Mouse (Mus musculus) forebrain, embryonic 14.5 days (tissue): ENCODE measurements around the gene Olig3. TPM values are rescaled to one million over a fixed set of nuclear protein-coding genes. Genes with fewer than 3 reads are reported as not detected.

ENCODE experiments used
- ATAC-seq: fragments of 200-750 bp; cut with Nextera tagmentation; 2 replicates; pipeline ENCODE4 v1.8.0; 2017; ENCODE audit warnings: mild to moderate bottlenecking, moderate library complexity
- DNase-seq: peaks from one replicate; pipeline ENCODE4 v3.0.0-alpha.2; 2015; ENCODE audit warnings: low spot score
- H3K27ac ChIP-seq: fragments of 300-500 bp; sonication (generic); 2 replicates; pipeline ENCODE4 v1.5.1; 2014; ENCODE audit warnings: low read depth, mild to moderate bottlenecking, control low read depth, low read length, moderate library complexity
- H3K27me3 ChIP-seq: fragments of 300-500 bp; sonication (generic); replicated peaks from 2 replicates; pipeline ENCODE4 v1.6.1; 2014; ENCODE audit warnings: low read length, control low read depth, mixed read lengths; ENCODE audit not compliant: control insufficient read depth, insufficient read depth
- H3K36me3 ChIP-seq: fragments of 300-500 bp; sonication (generic); 2 replicates; pipeline ENCODE4 v1.6.1; 2014; ENCODE audit warnings: low read length, control low read depth; ENCODE audit not compliant: control insufficient read depth, insufficient read depth
- H3K4me1 ChIP-seq: fragments of 300-500 bp; sonication (generic); 2 replicates; pipeline ENCODE4 v1.6.1; 2014; ENCODE audit warnings: antibody characterized with exemption, low read length, control low read depth; ENCODE audit not compliant: control insufficient read depth, insufficient read depth
- H3K4me2 ChIP-seq: fragments of 300-500 bp; sonication (generic); 2 replicates; pipeline ENCODE4 v1.6.1; 2014; ENCODE audit warnings: mild to moderate bottlenecking, control low read depth, low read length
- H3K4me3 ChIP-seq: fragments of 300-500 bp; sonication (generic); 2 replicates; pipeline ENCODE4 v1.5.1; 2014; ENCODE audit warnings: low read depth, low read length, control low read depth
- H3K9ac ChIP-seq: fragments of 300-500 bp; sonication (generic); 2 replicates; pipeline ENCODE4 v1.6.1; 2014; ENCODE audit warnings: mild to moderate bottlenecking, low read length, control low read depth, moderate library complexity
- H3K9me3 ChIP-seq: fragments of 300-500 bp; sonication (generic); replicated peaks from 2 replicates; pipeline ENCODE4 v1.6.1; 2016; ENCODE audit warnings: low read length, control low read depth, mixed read lengths; ENCODE audit not compliant: control insufficient read depth
- WGBS: fragments of 180-500 bp; shearing (Covaris S2); extraction: QIAGEN DNeasy Blood & Tissue Kit; methylation state at CpG from one replicate; pipeline ENCODE4 v1.1.7; 2014; 5-methylcytosine and 5-hydroxymethylcytosine counted together
- polyA plus RNA-seq: library from polyadenylated mRNA; unstranded; fragments of >200 nt; fragmentation: Nextera tagmentation; extraction: Ambion mirVana; gene quantifications from 2 replicates; pipeline ENCODE4 v1.2.1, GENCODE M21; 2014

Olig3 gene
- 1.7 and 1.8 TPM in 2 replicates for polyA plus RNA-seq

DNA sequence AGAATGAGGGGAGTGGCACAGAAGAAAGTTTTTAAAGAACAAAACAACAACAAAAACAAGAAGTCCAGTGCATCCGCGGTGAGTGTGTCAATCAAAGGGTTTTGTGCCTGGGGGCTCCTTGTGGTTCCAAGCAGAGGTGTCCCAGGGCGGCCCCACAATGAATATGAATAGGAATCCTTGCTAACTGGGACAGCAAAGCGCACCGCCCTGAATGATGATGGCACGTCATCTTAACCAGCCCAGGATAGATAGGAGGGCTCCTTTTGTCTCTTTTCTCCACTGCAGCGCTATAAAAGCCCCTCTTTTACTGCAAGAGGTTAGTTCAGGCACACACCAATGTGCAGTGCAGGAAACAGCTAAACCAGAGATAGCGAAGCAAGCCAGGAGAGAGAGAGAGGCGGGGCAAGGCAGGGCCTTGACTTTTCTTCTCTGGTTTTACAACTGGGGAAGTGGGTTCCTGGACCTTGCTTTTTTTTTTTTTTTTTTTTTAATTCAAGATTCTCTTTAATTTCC lies at the start of gene Olig3:
Gene Olig3, plus strand, starts transcription at position 463 of the 513 bp plus-strand sequence.
- H3K4me3 ChIP-seq: peak within 1 kb of the TSS; percentile 26
- peak within 1 kb of the TSS; percentile 40; the same call in 1 of the 2 replicates for H3K9ac ChIP-seq
- ATAC-seq: peak; percentile 41; the same call in 1 of the 2 replicates
- H3K27ac ChIP-seq: no peak within 1 kb of the TSS
- peak within 1 kb of the TSS; percentile 37 for H3K4me2 ChIP-seq
- no peak for DNase-seq
- no peaks in the 10 kb centered on the region for H3K9me3 ChIP-seq
- H3K27me3 ChIP-seq: peaks cover 82% of the 10 kb centered on the region
- WGBS: under 1% methylated on average over 9 of the region's 9 CpGs
- H3K36me3 ChIP-seq: no peaks in the 10 kb centered on the region
- peaks cover 5% of the 10 kb centered on the region; the same call in 1 of the 2 replicates for H3K4me1 ChIP-seq

- Histone ChIP-seq H3K4me1 (peaks cover 14% of the 10 kb centered on the region), H3K27me3 (0 out of 2 replicates have a peak, but pooled peaks cover 2% of the 10 kb centered on the region), H3K4me3 (no peak overlapping the region), H3K4me2 (peak overlapping the region; percentile 43), H3K36me3 (no peaks in the 10 kb centered on the region), H3K9ac (peak overlapping the region; percentile 2; the same call in 1 of the 2 replicates), H3K9me3 (no peaks in the 10 kb centered on the region), H3K27ac (peak overlapping the region; percentile 59; the same call in 1 of the 2 replicates)
- DNase-seq: peak; percentile 95
- ATAC-seq: peak; percentile 99
- 3% methylated on average over 5 of the region's 5 CpGs for WGBS
Observed at GRCm38 (mm10) chr10:19309681-19310395, 46.5 kb upstream of the Olig3 start.

DNA sequence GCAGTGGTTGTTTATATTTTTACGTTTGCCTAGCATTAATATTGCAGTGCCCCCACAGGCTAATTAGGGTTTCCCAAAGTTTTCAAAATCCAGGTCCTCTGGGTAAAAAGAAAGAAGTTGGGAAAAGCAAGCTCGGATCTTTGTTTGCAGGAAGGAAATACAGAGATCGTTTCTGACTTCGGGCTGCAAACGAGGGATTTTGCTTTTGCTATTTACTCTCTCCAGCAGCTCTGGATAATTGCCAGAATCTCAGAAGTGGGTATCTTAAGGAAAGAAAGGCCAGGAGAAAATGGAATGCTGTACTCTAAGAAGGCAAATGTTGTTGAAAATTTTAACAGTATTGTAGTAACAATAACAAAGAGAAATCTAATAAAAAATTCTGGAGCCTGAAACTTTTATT lies 45.9 kb upstream of the Olig3 start:
- peak overlapping the region; percentile 43 for H3K4me2 ChIP-seq
- peak; percentile 83 for DNase-seq
- no peaks in the 10 kb centered on the region for H3K36me3 ChIP-seq
- WGBS: 1% methylated on average over 5 of the region's 5 CpGs
- H3K4me1 ChIP-seq: peaks cover 14% of the 10 kb centered on the region
- 0 out of 2 replicates have a peak, but pooled peaks cover 2% of the 10 kb centered on the region for H3K27me3 ChIP-seq
- H3K9me3 ChIP-seq: no peaks in the 10 kb centered on the region
- no peak overlapping the region for H3K4me3 ChIP-seq
- H3K27ac ChIP-seq: peak overlapping the region; percentile 59; the same call in 1 of the 2 replicates
- no peak overlapping the region for H3K9ac ChIP-seq
- no peak; the same call in 1 of the 2 replicates for ATAC-seq

- H3K27me3 ChIP-seq: peaks cover 8% of the 10 kb centered on the region; the same call in 1 of the 2 replicates
- ATAC-seq: peak; percentile 90
- H3K4me1 ChIP-seq: peaks cover 8% of the 10 kb centered on the region; the same call in 1 of the 2 replicates
- H3K27ac ChIP-seq: no peak overlapping the region
- H3K36me3 ChIP-seq: no peaks in the 10 kb centered on the region
- no peaks in the 10 kb centered on the region for H3K9me3 ChIP-seq
- H3K4me3 ChIP-seq: no peak overlapping the region
- DNase-seq: peak; percentile 78
- WGBS: 16% methylated on average over 19 of the region's 19 CpGs
- H3K9ac ChIP-seq: no peak overlapping the region
- 0 out of 2 replicates have a peak overlapping the region, but pooled peaks have one; percentile 6 for H3K4me2 ChIP-seq
Observed at GRCm38 (mm10) chr10:19317962-19318812, 38.1 kb upstream of the Olig3 start.

- WGBS: 83% methylated on average over 2 of the region's 2 CpGs
- Histone ChIP-seq H3K4me3 (no peak overlapping the region), H3K9me3 (no peaks in the 10 kb centered on the region), H3K4me1 (peaks cover 8% of the 10 kb centered on the region; the same call in 1 of the 2 replicates), H3K4me2 (no peak overlapping the region), H3K36me3 (no peaks in the 10 kb centered on the region), H3K9ac (no peak overlapping the region), H3K27me3 (peaks cover 8% of the 10 kb centered on the region; the same call in 1 of the 2 replicates), H3K27ac (no peak overlapping the region)
- ATAC-seq: no peak
- no peak for DNase-seq
Observed at GRCm38 (mm10) chr10:19321781-19322180, 34.6 kb upstream of the Olig3 start.

- peak; percentile 95 for ATAC-seq
- Histone ChIP-seq H3K4me2 (no peak overlapping the region), H3K27me3 (0 out of 2 replicates have a peak, but pooled peaks cover 3% of the 10 kb centered on the region), H3K9me3 (no peaks in the 10 kb centered on the region), H3K9ac (no peak overlapping the region), H3K27ac (no peak overlapping the region), H3K4me3 (no peak overlapping the region), H3K36me3 (no peaks in the 10 kb centered on the region), H3K4me1 (peaks cover 14% of the 10 kb centered on the region)
- 3% methylated on average over 3 of the region's 3 CpGs for WGBS
- peak; percentile 64 for DNase-seq
Observed at GRCm38 (mm10) chr10:19329191-19329777, 27.0 kb upstream of the Olig3 start.

DNA sequence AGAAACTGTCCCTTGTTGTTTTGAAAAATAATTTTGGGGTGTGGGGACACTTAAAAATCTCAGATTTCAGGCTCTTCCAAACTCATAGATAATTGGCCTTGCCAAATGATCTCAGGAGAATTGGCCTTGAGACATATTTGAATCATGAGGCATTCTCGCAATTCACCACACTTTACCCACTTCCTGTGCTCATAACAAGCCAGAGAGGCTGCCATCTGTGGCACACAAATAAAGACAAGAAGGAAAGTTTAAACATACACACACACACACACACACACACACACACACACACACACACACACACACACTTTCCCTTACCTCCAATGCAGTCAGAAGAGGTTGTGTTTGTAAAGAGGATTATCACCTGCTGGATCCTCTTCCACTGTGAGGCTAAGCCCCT lies 22.9 kb upstream of the Olig3 start:
- peaks cover 14% of the 10 kb centered on the region for H3K4me1 ChIP-seq
- ATAC-seq (no peak), DNase-seq (no peak)
- no peaks in the 10 kb centered on the region for H3K9me3 ChIP-seq
- H3K4me3 ChIP-seq: no peak overlapping the region
- H3K9ac ChIP-seq: no peak overlapping the region
- H3K36me3 ChIP-seq: no peaks in the 10 kb centered on the region
- H3K27me3 ChIP-seq: 0 out of 2 replicates have a peak, but pooled peaks cover 20% of the 10 kb centered on the region
- H3K27ac ChIP-seq: no peak overlapping the region
- 84% methylated on average over 1 of the region's 1 CpGs for WGBS
- H3K4me2 ChIP-seq: no peak overlapping the region
